Mouse (Mus musculus) heart, postnatal 0 days (tissue): Measurements from ENCODE around the gene Prdm9.

Source experiments
- CTCF ChIP-seq: IDR thresholded peaks from 2 replicates; pipeline ENCODE4 v1.5.1; 2016; ENCODE audit warnings: antibody characterized with exemption, control low read depth, low read depth
- EP300 ChIP-seq: IDR thresholded peaks from 2 replicates; pipeline ENCODE4 v1.6.1; 2016; ENCODE audit warnings: antibody characterized with exemption, low read depth

DNA sequence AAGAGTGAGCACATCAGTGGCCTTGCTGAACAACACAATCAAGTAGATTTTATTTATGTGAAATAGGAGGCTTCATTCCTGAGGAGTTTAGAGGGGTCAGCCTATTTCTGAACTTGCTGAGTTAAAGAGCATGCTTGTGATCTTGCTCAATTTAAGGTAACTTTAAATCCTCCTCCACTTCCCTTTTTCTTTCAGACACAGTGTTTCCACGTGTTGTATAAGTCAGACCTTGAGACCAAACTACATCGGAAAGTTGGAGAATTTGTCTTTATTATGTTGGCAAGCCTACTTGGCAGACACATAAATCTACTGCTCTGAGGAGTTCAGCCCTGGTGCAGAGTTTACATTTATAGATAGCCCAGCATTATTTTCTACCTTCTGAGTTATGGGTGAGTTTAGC is 35.3 kb downstream of the Prdm9 start:
- TF ChIP-seq CTCF (no peak), EP300 (no peak)
